Mouse (Mus musculus) midbrain, postnatal 0 days (tissue): ENCODE data around the gene Pphln1. TPM values are rescaled to one million over a fixed set of nuclear protein-coding genes. Genes with fewer than 3 reads are reported as not detected.
A peak's percentile ranks its signal among the peaks of the same experiment; 100 is the strongest.

Experiments
- ATAC-seq: fragments of 200-750 bp; cut with Nextera tagmentation; 2 replicates; pipeline ENCODE4 v1.8.0; 2017; ENCODE audit warnings: moderate number of reproducible peaks, mild to moderate bottlenecking, moderate TSS enrichment, moderate library complexity; ENCODE audit not compliant: low FRiP score
- DNase-seq: peaks from one replicate; pipeline ENCODE4 v3.0.0-alpha.2; 2015; ENCODE audit warnings: low spot score
- H3K27ac ChIP-seq: fragments of 300-500 bp; sonication (generic); 2 replicates; pipeline ENCODE4 v1.5.1; 2014; ENCODE audit warnings: low read depth, mild to moderate bottlenecking, low read length, mixed read lengths
- H3K27me3 ChIP-seq: fragments of 300-500 bp; sonication (generic); 2 replicates; pipeline ENCODE4 v1.6.1; 2014; ENCODE audit warnings: low read length, control low read depth, mixed read lengths; ENCODE audit not compliant: insufficient read depth
- H3K36me3 ChIP-seq: fragments of 300-500 bp; sonication (generic); 2 replicates; pipeline ENCODE4 v1.6.1; 2014; ENCODE audit warnings: low read length, control low read depth, mixed read lengths; ENCODE audit not compliant: insufficient read depth
- H3K4me1 ChIP-seq: fragments of 300-500 bp; sonication (generic); 2 replicates; pipeline ENCODE4 v1.6.1; 2014; ENCODE audit warnings: mild to moderate bottlenecking, control low read depth, antibody characterized with exemption, low read length, mixed read lengths; ENCODE audit not compliant: insufficient read depth
- H3K4me2 ChIP-seq: fragments of 300-500 bp; sonication (generic); 2 replicates; pipeline ENCODE4 v1.6.1; 2014; ENCODE audit warnings: low read depth, mild to moderate bottlenecking, low read length, mixed read lengths; ENCODE audit not compliant: poor library complexity, severe bottlenecking
- H3K4me3 ChIP-seq: fragments of 300-500 bp; sonication (generic); 2 replicates; pipeline ENCODE4 v1.5.1; 2014; ENCODE audit warnings: low read depth, mild to moderate bottlenecking, low read length, moderate library complexity
- H3K9ac ChIP-seq: fragments of 300-500 bp; sonication (generic); replicated peaks from 2 replicates; pipeline ENCODE4 v1.6.1; 2014; ENCODE audit warnings: mild to moderate bottlenecking, low read length, moderate library complexity, mixed read lengths; ENCODE audit not compliant: poor library complexity, severe bottlenecking
- H3K9me3 ChIP-seq: fragments of 300-500 bp; sonication (generic); 2 replicates; pipeline ENCODE4 v1.6.1; 2016; ENCODE audit warnings: low read length, control low read depth
- CTCF ChIP-seq: IDR thresholded peaks from 2 replicates; pipeline ENCODE4 v1.5.1; 2016; ENCODE audit warnings: antibody characterized with exemption, mild to moderate bottlenecking
- WGBS: fragments of 180-500 bp; shearing (Covaris S2); extraction: QIAGEN DNeasy Blood & Tissue Kit; methylation state at CpG from one replicate; pipeline ENCODE4 v1.1.7; 2014; 5-methylcytosine and 5-hydroxymethylcytosine counted together
- polyA plus RNA-seq: library from polyadenylated mRNA; unstranded; fragments of >200 nt; fragmentation: Nextera tagmentation; extraction: Ambion mirVana; gene quantifications from 2 replicates; pipeline ENCODE4 v1.2.1, GENCODE M21; 2015
- total RNA-seq: library from RNA; depleted of rRNA; stranded (reverse); fragments of >200 nt; gene quantifications from 2 replicates; pipeline ENCODE4 v1.2.3, GENCODE M21; 2014

The Pphln1 gene
- total and polyA plus RNA-seq, 2 experiments from 2014 or later: 19.7 to 35.2 TPM

DNA sequence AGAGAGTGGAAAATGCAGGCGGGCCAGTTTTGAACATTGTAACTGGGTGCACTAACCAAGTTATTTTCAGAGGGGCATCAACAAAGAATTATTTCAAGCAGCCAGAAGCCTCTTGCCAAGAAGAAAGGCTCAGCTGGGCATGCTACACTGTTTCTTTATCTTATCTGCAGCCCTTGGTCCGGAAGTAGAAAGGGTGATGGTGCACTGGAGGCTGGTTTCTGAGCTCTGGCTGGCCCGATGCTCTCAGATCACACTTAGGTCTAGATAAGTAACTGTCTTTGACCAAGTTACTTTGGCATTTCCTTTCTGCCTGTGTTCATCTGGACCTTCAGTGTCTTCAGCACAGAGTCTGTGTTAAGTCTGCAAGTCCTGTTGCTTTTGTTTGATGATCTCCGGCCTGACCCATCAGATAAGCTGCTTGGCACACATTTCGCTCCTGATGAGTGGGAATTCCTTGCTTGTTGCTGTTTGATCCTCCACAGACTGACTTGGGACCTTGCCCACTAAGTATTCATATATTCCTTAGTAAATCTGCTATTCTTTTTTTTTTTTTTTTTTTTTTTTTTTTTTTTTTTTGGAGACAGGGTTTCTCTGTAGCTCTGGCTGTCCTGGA lies 127.3 kb downstream of the Pphln1 start:
- DNase-seq: no peak
- Histone ChIP-seq H3K36me3 (no peaks in the 10 kb centered on the region), H3K27me3 (no peaks in the 10 kb centered on the region), H3K4me2 (no peak overlapping the region), H3K27ac (no peak overlapping the region), H3K9ac (no peak overlapping the region), H3K4me3 (no peak overlapping the region), H3K9me3 (no peaks in the 10 kb centered on the region), H3K4me1 (no peaks in the 10 kb centered on the region)
- WGBS: 83% methylated on average over 5 of the region's 5 CpGs
- TF ChIP-seq CTCF: no peak
- no peak for ATAC-seq

DNA sequence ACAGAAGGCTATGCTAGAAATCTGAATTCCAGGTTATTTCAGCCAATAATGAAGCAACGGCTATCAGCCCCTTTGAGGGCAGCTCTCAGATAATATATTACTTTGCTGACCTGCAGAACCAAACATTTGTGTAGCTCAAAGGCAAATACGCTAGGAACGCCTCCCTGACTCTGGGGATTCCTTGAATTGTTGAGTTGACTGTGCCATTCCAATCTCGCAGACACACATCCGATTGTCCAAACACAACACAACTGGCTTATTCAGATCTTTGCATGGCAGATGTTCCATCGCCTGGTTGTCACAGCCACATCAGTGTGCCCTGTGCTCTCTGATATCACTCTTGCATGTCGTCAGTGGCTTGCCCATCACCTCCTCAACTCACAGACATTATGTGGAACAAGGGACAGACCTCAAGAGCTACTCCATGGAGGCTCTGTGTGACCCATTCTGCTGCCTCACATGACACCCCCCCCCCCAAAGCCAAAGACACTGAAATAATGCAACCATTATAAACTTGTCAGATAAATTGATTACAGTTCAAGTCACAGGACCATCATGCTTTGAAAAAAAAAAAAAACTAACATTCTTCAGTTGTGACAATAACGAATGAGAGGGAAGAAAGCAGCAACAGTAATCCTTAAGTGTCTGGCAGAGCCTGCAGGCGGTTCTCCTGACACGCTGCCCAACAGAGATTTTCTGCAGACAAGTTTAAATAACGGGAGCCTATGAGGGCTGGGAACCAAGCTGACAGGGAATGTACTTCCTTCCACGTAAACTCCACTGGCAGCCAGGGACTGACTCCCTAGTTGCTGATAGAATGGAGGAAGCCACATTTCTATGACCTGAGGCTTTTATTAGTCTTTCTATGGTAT lies 131.9 kb downstream of the Pphln1 start:
- TF ChIP-seq CTCF: no peak
- WGBS: 56% methylated on average over 12 of the region's 12 CpGs
- no peak for ATAC-seq

DNA sequence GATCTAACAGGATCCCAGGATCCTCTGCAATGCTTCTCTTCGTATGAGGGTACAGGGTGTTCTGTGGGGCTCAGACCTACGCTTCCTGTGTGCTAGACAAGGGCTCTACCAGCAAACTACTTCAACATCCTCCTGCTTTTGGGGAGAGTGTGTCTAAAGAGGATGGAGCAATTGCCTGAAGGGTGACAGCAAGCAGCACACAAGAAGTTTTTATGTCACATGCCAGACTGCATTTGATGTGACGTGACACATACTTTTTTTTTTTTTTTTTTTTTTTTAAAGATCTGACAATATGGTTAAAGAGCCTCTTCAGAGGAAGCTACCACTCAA lies 132.5 kb downstream of the Pphln1 start:
- H3K4me1 ChIP-seq: peaks cover 4% of the 10 kb centered on the region; the same call in 1 of the 2 replicates
- DNase-seq (no peak), ATAC-seq (no peak)
- no peak overlapping the region for H3K9ac ChIP-seq
- H3K9me3 ChIP-seq: no peaks in the 10 kb centered on the region
- no peaks in the 10 kb centered on the region for H3K36me3 ChIP-seq
- TF ChIP-seq CTCF: no peak
- no peak overlapping the region for H3K27ac ChIP-seq
- H3K4me3 ChIP-seq: no peak overlapping the region
- WGBS: 68% methylated on average over 3 of the region's 3 CpGs
- no peaks in the 10 kb centered on the region for H3K27me3 ChIP-seq
- no peak overlapping the region for H3K4me2 ChIP-seq

More for the DNA sequence above, 131.9 kb downstream of the Pphln1 start:
- peaks cover 4% of the 10 kb centered on the region; the same call in 1 of the 2 replicates for H3K4me1 ChIP-seq
- no peaks in the 10 kb centered on the region for H3K27me3 ChIP-seq
- H3K9ac ChIP-seq: no peak overlapping the region
- peak; percentile 33 for DNase-seq
- no peaks in the 10 kb centered on the region for H3K9me3 ChIP-seq
- H3K4me2 ChIP-seq: no peak overlapping the region
- H3K27ac ChIP-seq: no peak overlapping the region
- H3K36me3 ChIP-seq: no peaks in the 10 kb centered on the region
- H3K4me3 ChIP-seq: no peak overlapping the region

DNA sequence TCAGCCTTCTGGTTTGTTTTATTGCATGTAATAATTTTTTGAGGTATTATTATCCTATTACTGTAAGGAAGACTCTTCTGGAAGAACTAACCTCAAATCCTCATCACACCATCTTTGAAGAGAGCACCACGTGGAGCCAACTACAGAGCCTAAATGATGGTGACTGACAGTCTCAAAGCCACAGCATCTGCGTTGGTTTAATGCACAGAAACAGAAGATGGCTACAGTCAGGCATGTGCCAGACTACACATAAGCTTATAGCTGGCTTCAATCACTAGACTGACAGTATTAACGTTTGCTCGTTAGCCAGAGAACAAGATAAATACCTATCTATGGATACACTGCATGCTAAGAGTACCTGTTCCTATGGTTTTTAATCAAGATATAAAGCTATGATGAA lies 138.0 kb downstream of the Pphln1 start:
- 82% methylated on average over 4 of the region's 4 CpGs for WGBS
- no peak overlapping the region for H3K27ac ChIP-seq
- no peak overlapping the region for H3K4me2 ChIP-seq
- H3K36me3 ChIP-seq: no peaks in the 10 kb centered on the region
- no peak overlapping the region for H3K4me3 ChIP-seq
- no peaks in the 10 kb centered on the region for H3K27me3 ChIP-seq
- H3K9me3 ChIP-seq: no peaks in the 10 kb centered on the region
- no peak for TF ChIP-seq CTCF
- no peak overlapping the region for H3K9ac ChIP-seq
- ATAC-seq: no peak
- no peak for DNase-seq
- H3K4me1 ChIP-seq: peaks cover 4% of the 10 kb centered on the region; the same call in 1 of the 2 replicates

DNA sequence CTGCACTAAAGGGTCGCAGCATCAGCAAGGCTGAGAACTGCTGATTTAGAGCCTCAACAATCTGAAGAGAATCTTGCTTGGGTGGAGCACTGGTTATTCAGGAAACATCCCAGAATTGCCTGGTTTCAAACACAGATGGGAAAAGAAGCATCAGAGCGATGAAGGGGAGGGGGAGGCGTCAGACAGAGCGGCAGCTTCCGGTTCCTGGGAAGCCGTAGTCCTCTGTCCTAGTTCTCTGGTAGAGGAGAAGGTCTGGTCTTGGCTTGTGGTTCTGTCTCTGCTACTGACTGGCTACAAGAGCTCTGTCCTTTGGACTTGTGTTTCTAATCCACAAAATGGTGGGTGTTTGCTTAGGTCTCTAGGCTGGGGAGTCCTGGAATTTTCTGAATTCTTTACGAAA lies 139.6 kb downstream of the Pphln1 start:
- DNase-seq: no peak
- H3K4me2 ChIP-seq: no peak overlapping the region
- H3K4me1 ChIP-seq: no peaks in the 10 kb centered on the region
- no peak overlapping the region for H3K4me3 ChIP-seq
- H3K27ac ChIP-seq: no peak overlapping the region
- no peak for ATAC-seq
- WGBS: 88% methylated on average over 7 of the region's 7 CpGs
- H3K36me3 ChIP-seq: no peaks in the 10 kb centered on the region
- no peaks in the 10 kb centered on the region for H3K27me3 ChIP-seq
- no peak overlapping the region for H3K9ac ChIP-seq
- TF ChIP-seq CTCF: no peak
- H3K9me3 ChIP-seq: no peaks in the 10 kb centered on the region

DNA sequence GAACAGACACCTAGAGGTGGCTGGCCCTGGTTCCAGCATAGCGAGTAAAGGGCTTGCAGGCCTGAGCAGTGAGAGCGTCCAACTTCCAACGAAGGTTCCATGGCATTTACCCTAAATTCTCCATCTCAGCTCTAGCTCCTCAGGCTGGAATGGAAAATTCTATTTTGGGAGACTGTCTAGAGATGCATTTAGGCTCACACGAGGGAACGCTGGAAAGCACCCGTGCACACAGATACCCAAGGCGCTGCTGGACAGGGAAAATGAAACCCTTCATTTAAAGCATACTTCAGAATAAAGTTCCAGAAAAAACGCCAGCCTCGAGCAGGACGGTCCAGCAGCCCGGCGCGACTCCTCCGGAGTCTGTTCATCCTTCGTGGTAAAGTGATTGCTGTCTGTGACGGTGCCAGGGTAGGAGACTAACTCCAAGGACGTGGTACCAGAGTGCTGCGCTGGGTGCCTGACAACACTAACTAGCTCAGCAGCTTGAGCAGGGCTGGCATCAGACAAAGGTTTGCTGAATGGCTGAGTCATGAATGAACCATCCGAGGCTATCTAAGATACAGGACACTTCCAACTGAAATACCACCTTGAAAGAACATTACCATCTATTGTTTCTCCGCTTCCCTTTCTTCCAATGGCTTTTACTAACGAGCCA lies 140.5 kb downstream of the Pphln1 start:
- DNase-seq: no peak
- Histone ChIP-seq H3K36me3 (no peaks in the 10 kb centered on the region), H3K4me2 (no peak overlapping the region), H3K9ac (no peak overlapping the region), H3K4me3 (no peak overlapping the region), H3K9me3 (no peaks in the 10 kb centered on the region), H3K4me1 (no peaks in the 10 kb centered on the region), H3K27ac (no peak overlapping the region), H3K27me3 (no peaks in the 10 kb centered on the region)
- no peak for ATAC-seq
- no peak for TF ChIP-seq CTCF
- 93% methylated on average over 21 of the region's 21 CpGs for whole genome bisulfite sequencing
